Mouse (Mus musculus) embryonic facial prominence, embryonic 15.5 days (tissue): ENCODE results near the gene Pde4b. TPM values are rescaled to one million over a fixed set of nuclear protein-coding genes. Genes with fewer than 3 reads are reported as not detected.

Experiments
- ATAC-seq: fragments of 200-750 bp; cut with Nextera tagmentation; 2 replicates; pipeline ENCODE4 v1.8.0; 2017; ENCODE audit warnings: low read depth, moderate TSS enrichment; ENCODE audit not compliant: insufficient number of reproducible peaks, low FRiP score, low TSS enrichment
- H3K27ac ChIP-seq: fragments of 300-500 bp; sonication (generic); replicated peaks from 2 replicates; pipeline ENCODE4 v1.5.1; 2015; ENCODE audit warnings: mild to moderate bottlenecking, inconsistent platforms
- H3K27me3 ChIP-seq: fragments of 300-500 bp; sonication (generic); 2 replicates; pipeline ENCODE4 v1.6.1; 2015; ENCODE audit warnings: inconsistent platforms
- H3K36me3 ChIP-seq: fragments of 300-500 bp; sonication (generic); 2 replicates; pipeline ENCODE4 v1.6.1; 2015; ENCODE audit warnings: mild to moderate bottlenecking, inconsistent platforms
- H3K4me1 ChIP-seq: fragments of 300-500 bp; sonication (generic); 2 replicates; pipeline ENCODE4 v1.6.1; 2015; ENCODE audit warnings: inconsistent platforms
- H3K4me2 ChIP-seq: fragments of 300-500 bp; sonication (generic); replicated peaks from 2 replicates; pipeline ENCODE4 v1.6.1; 2015; ENCODE audit warnings: mild to moderate bottlenecking, inconsistent platforms
- H3K4me3 ChIP-seq: fragments of 300-500 bp; sonication (generic); replicated peaks from 2 replicates; pipeline ENCODE4 v1.5.1; 2015; ENCODE audit warnings: mild to moderate bottlenecking, inconsistent platforms
- H3K9ac ChIP-seq: fragments of 300-500 bp; sonication (generic); 2 replicates; pipeline ENCODE4 v1.6.1; 2015; ENCODE audit warnings: inconsistent platforms
- H3K9me3 ChIP-seq: fragments of 300-500 bp; sonication (generic); replicated peaks from 2 replicates; pipeline ENCODE4 v1.6.1; 2016; ENCODE audit warnings: inconsistent platforms
- WGBS: fragments of 180-500 bp; shearing (Covaris S2); methylation state at CpG from one replicate; pipeline ENCODE4 v1.1.7; 2015; 5-methylcytosine and 5-hydroxymethylcytosine counted together
- polyA plus RNA-seq: library from polyadenylated mRNA; unstranded; fragments of >200 nt; fragmentation: Nextera tagmentation; extraction: Ambion mirVana; gene quantifications from 2 replicates; pipeline ENCODE4 v1.2.1, GENCODE M21; 2015

Pde4b gene
- polyA plus RNA-seq, 1 experiment from 2014 or later, result 17.1 TPM

- Histone ChIP-seq H3K4me3 (no peak overlapping the region), H3K9ac (no peak overlapping the region), H3K9me3 (no peaks in the 10 kb centered on the region), H3K27me3 (no peaks in the 10 kb centered on the region), H3K36me3 (no peaks in the 10 kb centered on the region), H3K4me1 (no peaks in the 10 kb centered on the region), H3K27ac (no peak overlapping the region), H3K4me2 (no peak overlapping the region)
- 67% methylated on average over 2 of the region's 2 CpGs for WGBS
- ATAC-seq, result no peak
These were observed 17.2 kb downstream of the Pde4b start for GRCm38 (mm10) chr4:102104534-102105014.

DNA sequence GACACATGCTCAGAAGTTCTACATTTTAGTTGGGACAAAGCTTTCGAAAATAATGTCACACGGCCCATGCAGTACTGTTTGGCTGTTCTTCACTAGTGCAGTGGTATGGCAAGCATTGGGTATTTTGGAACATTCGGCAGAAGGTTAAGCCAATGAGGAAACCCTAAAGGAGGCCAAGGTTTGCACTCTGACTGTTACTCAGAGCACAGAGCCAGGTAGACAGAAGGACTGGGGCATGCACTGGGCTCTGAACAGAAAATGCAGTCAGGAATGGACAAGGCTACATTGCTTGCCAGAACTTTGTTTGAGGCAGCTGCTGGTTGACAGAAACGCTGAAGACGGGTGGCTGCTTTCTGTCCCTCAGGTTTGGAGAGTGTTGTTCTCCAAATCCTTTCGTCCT lies 19.4 kb downstream of the Pde4b start:
- no peak overlapping the region for H3K4me2 ChIP-seq
- no peak for ATAC-seq
- no peaks in the 10 kb centered on the region for H3K27me3 ChIP-seq
- H3K9me3 ChIP-seq, result no peaks in the 10 kb centered on the region
- H3K4me1 ChIP-seq, result no peaks in the 10 kb centered on the region
- H3K36me3 ChIP-seq, result no peaks in the 10 kb centered on the region
- no peak overlapping the region for H3K27ac ChIP-seq
- WGBS, result 90% methylated on average over 6 of the region's 6 CpGs
- no peak overlapping the region for H3K4me3 ChIP-seq
- H3K9ac ChIP-seq, result no peak overlapping the region

DNA sequence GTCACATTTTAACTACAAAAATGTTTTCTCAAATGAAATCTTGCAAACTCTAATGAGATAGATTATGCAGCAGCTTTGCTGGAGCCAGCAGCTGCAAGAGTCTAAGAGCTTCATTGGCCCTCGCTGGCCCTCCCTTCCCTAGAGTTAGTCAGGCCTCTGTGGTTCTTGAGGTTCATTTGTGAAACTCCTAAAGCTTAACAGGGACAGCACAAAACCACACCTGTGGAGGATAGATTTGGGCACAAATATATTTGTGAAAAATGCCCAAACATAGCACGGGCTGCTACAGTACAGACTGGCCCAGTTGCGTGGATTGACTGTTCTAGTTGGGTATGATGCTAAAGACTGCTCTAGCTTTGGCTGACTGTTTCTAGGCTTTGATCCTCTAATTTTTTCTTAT lies 32.1 kb downstream of the Pde4b start:
- Histone ChIP-seq H3K27me3 (no peaks in the 10 kb centered on the region), H3K27ac (no peak overlapping the region), H3K9me3 (no peaks in the 10 kb centered on the region), H3K9ac (no peak overlapping the region), H3K4me1 (no peaks in the 10 kb centered on the region), H3K4me2 (no peak overlapping the region), H3K36me3 (no peaks in the 10 kb centered on the region), H3K4me3 (no peak overlapping the region)
- no peak for ATAC-seq
- WGBS, result 87% methylated on average over 3 of the region's 3 CpGs

- Histone ChIP-seq H3K4me2 (no peak overlapping the region), H3K4me1 (no peaks in the 10 kb centered on the region), H3K27me3 (no peaks in the 10 kb centered on the region), H3K9me3 (no peaks in the 10 kb centered on the region), H3K36me3 (no peaks in the 10 kb centered on the region), H3K4me3 (no peak overlapping the region), H3K27ac (no peak overlapping the region), H3K9ac (no peak overlapping the region)
- WGBS, result 67% methylated on average over 3 of the region's 3 CpGs
- ATAC-seq, result no peak
These were observed 49.1 kb downstream of the Pde4b start for GRCm38 (mm10) chr4:102136366-102136849.

DNA sequence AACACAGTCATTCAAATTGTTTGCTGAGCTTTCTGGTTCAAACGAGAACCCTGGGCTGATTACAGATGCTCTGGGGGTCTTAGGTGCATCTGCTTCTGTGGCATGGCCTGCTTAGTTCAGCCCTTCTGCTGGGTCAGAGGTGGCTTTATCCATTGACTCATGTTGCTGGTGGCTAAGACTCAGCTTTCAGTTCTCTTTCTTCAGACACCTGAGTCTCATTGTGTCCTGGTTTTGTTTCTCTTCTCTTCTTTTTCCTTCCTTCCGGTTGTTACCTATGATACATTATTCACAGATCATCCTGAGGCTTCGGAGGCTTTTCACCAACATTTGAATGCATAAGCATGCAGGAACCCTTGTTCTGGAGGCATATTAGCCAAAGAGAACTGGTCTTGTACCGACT lies 51.0 kb downstream of the Pde4b start:
- Histone ChIP-seq H3K27ac (no peak overlapping the region), H3K36me3 (no peaks in the 10 kb centered on the region), H3K4me2 (no peak overlapping the region), H3K27me3 (no peaks in the 10 kb centered on the region), H3K9ac (no peak overlapping the region), H3K9me3 (no peaks in the 10 kb centered on the region), H3K4me3 (no peak overlapping the region), H3K4me1 (no peaks in the 10 kb centered on the region)
- 69% methylated on average over 4 of the region's 4 CpGs for WGBS
- ATAC-seq, result no peak

GRCm38 (mm10) chr4:102141241-102141640 lies 53.9 kb downstream of the Pde4b start:
- 83% methylated on average over 3 of the region's 3 CpGs for WGBS
- Histone ChIP-seq H3K27ac (no peak overlapping the region), H3K36me3 (no peaks in the 10 kb centered on the region), H3K27me3 (no peaks in the 10 kb centered on the region), H3K4me2 (no peak overlapping the region), H3K4me3 (no peak overlapping the region), H3K9ac (no peak overlapping the region), H3K9me3 (no peaks in the 10 kb centered on the region), H3K4me1 (no peaks in the 10 kb centered on the region)
- ATAC-seq, result no peak

DNA sequence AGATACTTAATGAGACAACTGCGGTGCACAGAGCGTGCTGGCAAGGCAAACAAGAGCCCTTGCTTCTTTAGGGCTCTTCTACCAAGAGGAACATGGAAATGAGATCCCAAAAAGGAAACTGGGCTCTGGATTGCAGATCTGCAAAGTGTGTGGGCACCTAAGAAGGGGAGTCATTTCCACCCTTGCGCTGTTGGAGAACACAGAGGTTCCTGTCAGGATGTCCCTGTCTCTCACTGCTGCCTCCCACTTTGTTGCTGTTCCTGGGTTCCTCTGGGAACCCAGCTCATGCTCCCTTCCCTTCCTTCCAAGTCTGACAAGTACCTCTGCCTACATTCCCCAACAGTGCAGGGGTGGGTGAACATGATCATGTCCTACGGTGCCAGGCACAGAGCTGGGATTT lies 61.4 kb downstream of the Pde4b start:
- 89% methylated on average over 4 of the region's 4 CpGs for WGBS
- Histone ChIP-seq H3K9ac (no peak overlapping the region), H3K27me3 (no peaks in the 10 kb centered on the region), H3K4me1 (no peaks in the 10 kb centered on the region), H3K36me3 (no peaks in the 10 kb centered on the region), H3K4me3 (no peak overlapping the region), H3K4me2 (no peak overlapping the region), H3K27ac (no peak overlapping the region), H3K9me3 (no peaks in the 10 kb centered on the region)
- ATAC-seq, result no peak

DNA sequence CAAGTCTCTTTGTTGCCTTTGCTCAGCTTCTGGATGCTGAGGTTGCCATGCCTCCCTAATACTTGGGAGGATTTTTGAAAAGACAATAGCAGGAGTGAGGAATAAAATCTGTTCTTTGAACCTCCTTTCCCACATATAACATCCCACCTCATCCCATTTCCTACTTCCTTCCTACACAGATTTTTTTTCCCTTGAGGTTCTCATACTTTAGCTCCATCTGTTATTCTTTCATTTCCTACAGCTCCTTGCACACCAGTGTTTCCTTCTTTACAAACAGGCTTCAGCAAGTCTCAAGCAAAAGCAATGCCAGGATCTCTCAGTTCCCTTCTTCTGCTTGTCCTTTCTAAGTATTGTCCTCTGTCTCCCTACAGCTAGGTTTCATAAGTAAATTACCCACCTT lies 71.8 kb downstream of the Pde4b start:
- no peaks in the 10 kb centered on the region for H3K27me3 ChIP-seq
- no peak overlapping the region for H3K4me2 ChIP-seq
- no peak overlapping the region for H3K4me3 ChIP-seq
- H3K36me3 ChIP-seq, result no peaks in the 10 kb centered on the region
- no peaks in the 10 kb centered on the region for H3K4me1 ChIP-seq
- ATAC-seq, result no peak
- H3K9ac ChIP-seq, result no peak overlapping the region
- no peak overlapping the region for H3K27ac ChIP-seq
- H3K9me3 ChIP-seq, result no peaks in the 10 kb centered on the region

DNA sequence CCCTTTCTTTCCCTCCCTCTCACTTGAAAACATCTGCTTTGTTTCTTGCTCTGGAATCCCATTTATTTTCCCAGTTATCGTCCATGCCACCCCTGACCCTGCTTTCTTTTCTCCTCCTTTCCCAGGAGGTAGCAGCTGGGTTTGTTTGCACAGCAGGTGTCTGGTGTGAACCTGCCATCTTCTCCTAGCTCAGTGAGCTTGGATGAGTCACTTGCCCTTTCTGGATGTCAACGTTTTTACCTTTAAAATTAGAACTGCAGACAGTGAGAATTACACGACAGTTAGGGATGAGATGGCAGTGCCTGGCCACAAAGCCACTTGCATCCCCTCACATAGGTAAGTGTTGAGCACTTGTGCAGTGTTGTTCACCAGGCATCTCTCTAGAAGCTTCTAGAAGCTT lies 84.3 kb downstream of the Pde4b start:
- Histone ChIP-seq H3K4me3 (no peak overlapping the region), H3K36me3 (no peaks in the 10 kb centered on the region), H3K4me2 (no peak overlapping the region), H3K9me3 (no peaks in the 10 kb centered on the region), H3K9ac (no peak overlapping the region), H3K27ac (no peak overlapping the region), H3K27me3 (no peaks in the 10 kb centered on the region), H3K4me1 (no peaks in the 10 kb centered on the region)
- WGBS, result 48% methylated on average over 3 of the region's 3 CpGs
- ATAC-seq, result no peak

GRCm38 (mm10) chr4:102172711-102173213 lies 85.4 kb downstream of the Pde4b start:
- Histone ChIP-seq H3K9me3 (no peaks in the 10 kb centered on the region), H3K27me3 (no peaks in the 10 kb centered on the region), H3K36me3 (no peaks in the 10 kb centered on the region), H3K4me3 (no peak overlapping the region), H3K27ac (no peak overlapping the region), H3K9ac (no peak overlapping the region), H3K4me2 (no peak overlapping the region), H3K4me1 (no peaks in the 10 kb centered on the region)
- 63% methylated on average over 7 of the region's 7 CpGs for WGBS
- ATAC-seq, result no peak

DNA sequence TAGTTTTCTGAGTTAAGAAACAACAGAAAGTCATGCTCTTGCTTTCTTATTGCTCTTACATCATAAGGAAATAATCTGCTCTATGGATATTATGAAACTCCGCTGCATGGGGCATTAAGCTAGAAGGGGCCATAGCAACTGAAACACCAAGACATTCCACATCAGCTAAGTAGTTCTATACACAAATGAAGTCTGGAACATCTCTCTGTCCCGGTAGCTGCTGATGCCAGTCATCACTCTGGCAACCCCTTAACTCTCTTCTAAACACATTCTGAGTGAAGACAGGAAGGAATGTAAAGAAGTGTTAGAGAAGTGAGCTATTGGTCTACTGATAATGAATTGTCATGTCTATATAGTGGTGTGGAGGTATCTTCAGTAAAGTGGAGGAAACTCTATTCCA lies 88.6 kb downstream of the Pde4b start:
- no peak overlapping the region for H3K27ac ChIP-seq
- H3K36me3 ChIP-seq, result no peaks in the 10 kb centered on the region
- H3K4me2 ChIP-seq, result no peak overlapping the region
- no peaks in the 10 kb centered on the region for H3K27me3 ChIP-seq
- no peak for ATAC-seq
- H3K4me1 ChIP-seq, result no peaks in the 10 kb centered on the region
- H3K9ac ChIP-seq, result no peak overlapping the region
- H3K4me3 ChIP-seq, result no peak overlapping the region
- H3K9me3 ChIP-seq, result no peaks in the 10 kb centered on the region
- WGBS, result 73% methylated on average over 2 of the region's 2 CpGs

DNA sequence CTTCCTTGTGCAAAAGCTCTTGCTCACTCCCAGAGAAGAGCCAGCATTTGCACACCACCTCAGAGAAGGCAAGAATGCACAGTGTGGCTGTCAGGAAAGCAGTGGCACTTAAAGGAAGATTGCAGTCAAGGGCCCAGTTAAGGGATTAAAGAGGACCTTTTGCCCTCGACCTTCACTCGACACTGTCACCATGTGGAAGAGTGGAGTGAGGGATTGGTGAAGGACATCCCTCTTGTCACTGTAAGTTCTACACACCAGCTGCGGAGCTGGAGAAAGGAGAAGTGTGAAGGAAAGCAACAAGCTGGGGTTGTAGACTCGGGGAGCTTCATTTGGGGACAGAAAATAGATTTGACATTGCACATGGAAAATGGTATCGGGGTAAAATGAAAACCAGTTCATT lies 89.9 kb downstream of the Pde4b start:
- H3K4me2 ChIP-seq, result no peak overlapping the region
- no peaks in the 10 kb centered on the region for H3K36me3 ChIP-seq
- no peaks in the 10 kb centered on the region for H3K27me3 ChIP-seq
- no peaks in the 10 kb centered on the region for H3K9me3 ChIP-seq
- ATAC-seq, result no peak
- H3K9ac ChIP-seq, result no peak overlapping the region
- 75% methylated on average over 5 of the region's 5 CpGs for WGBS
- H3K4me1 ChIP-seq, result no peaks in the 10 kb centered on the region
- no peak overlapping the region for H3K27ac ChIP-seq
- no peak overlapping the region for H3K4me3 ChIP-seq
